Mouse (Mus musculus): Measurements from ENCODE around the gene Topors. TPM values are rescaled to one million over a fixed set of nuclear protein-coding genes. Genes with fewer than 3 reads are reported as not detected.
A peak's percentile ranks its signal among the peaks of the same experiment; 100 is the strongest.

Topors gene
- 30.7 and 36.9 TPM in 2 replicates for polyA plus RNA-seq (2014; fragmentation: Nextera tagmentation; extraction: Ambion mirVana)

DNA sequence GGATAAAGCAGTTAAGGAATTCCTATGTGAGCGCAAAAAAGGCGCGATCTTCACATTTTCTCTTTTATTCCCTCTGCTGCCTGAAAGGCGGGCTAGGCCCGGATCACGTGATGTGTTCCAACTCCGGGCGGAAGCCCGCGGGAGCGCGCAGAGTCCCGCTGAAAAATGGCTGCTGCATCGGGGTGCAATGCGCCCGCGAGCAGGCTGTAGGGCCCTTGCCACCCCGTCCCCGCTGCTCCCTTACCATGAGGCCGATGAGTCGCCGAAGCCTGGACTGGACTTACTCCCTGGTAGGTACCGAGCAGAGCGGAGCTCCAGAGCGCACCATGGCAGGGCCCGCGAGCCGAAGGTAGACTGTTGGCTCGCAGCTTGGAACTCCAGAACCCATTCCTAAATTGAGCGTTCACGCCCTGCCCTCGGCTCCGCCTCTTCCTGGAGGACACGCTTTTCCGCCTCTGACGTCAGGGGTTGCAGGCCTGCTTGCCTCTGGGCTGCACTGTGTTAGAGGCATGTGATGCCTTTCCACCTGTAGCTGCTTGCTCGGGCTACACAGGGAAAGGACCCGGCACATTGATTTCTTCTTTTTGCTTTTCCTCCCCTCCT, at the start of gene Topors, which contains the start of gene Smim27:
TSS of gene Topors (minus strand) at position 421 of the 603 bp plus-strand sequence.
TSS of gene Smim27 (plus strand) at position 150 of the 603 bp plus-strand sequence.
- no peaks in the 10 kb centered on the region for H3K9me3 ChIP-seq (ENCODE audit: control insufficient read depth, low read length)
- H3K4me2 ChIP-seq (ENCODE audit: low read depth, low read length): peak within 1 kb of the TSS; percentile 81
- H3K4me1 ChIP-seq (ENCODE audit: control insufficient read depth, insufficient read depth, low read length): peaks cover 14% of the 10 kb centered on the region
- H3K27ac ChIP-seq (ENCODE audit: low read depth, low read length): peak within 1 kb of the TSS; percentile 87
- peak; percentile 95 for ATAC-seq (ENCODE audit: low read depth)
- H3K27me3 ChIP-seq (ENCODE audit: control insufficient read depth, insufficient read depth, low read length): no peaks in the 10 kb centered on the region
- peak within 1 kb of the TSS; percentile 66 for H3K4me3 ChIP-seq (ENCODE audit: low read depth, low read length)
- peak within 1 kb of the TSS; percentile 82 for H3K9ac ChIP-seq (replicated peaks; ENCODE audit: low read depth, low read length)
- H3K36me3 ChIP-seq (ENCODE audit: control insufficient read depth, insufficient read depth, low read length): no peaks in the 10 kb centered on the region
- under 1% methylated on average over 38 of the region's 38 CpGs for WGBS

- WGBS: 78% methylated on average over 3 of the region's 3 CpGs
- H3K9me3 ChIP-seq (ENCODE audit: control insufficient read depth, low read length): no peaks in the 10 kb centered on the region
- H3K9ac ChIP-seq (replicated peaks; ENCODE audit: low read depth, low read length): no peak overlapping the region
- H3K36me3 ChIP-seq (ENCODE audit: control insufficient read depth, insufficient read depth, low read length): no peaks in the 10 kb centered on the region
- no peaks in the 10 kb centered on the region for H3K4me1 ChIP-seq (ENCODE audit: control insufficient read depth, insufficient read depth, low read length)
- H3K27ac ChIP-seq (ENCODE audit: low read depth, low read length): no peak overlapping the region
- H3K27me3 ChIP-seq (ENCODE audit: control insufficient read depth, insufficient read depth, low read length): no peaks in the 10 kb centered on the region
- no peak overlapping the region for H3K4me3 ChIP-seq (ENCODE audit: low read depth, low read length)
- no peak for ATAC-seq (ENCODE audit: low read depth)
- H3K4me2 ChIP-seq (ENCODE audit: low read depth, low read length): no peak overlapping the region
These were observed 47.8 kb upstream of the Topors start for GRCm38 (mm10) chr4:40317404-40317803.

DNA sequence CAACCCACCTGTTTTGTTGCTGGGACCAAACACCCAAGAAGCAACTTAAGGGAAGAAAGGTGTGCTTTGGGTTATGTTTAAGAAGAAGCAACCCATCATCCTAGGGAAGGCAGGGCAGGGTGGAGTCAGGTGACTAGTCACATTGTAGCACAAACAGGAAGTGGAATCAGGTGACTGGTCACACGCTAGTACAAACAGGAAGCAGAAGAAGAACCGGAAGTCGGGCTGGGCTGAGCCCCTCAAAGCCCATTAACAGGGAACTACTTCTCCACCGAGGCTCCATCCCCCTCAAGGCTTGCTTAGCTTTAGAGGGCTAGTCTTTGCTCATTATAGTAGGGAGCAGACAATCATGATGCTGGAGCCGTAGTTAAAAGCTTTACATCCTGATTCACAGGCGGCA, 43.4 kb upstream of the Topors start:
- H3K4me2 ChIP-seq (ENCODE audit: low read depth, low read length): no peak overlapping the region
- no peak for ATAC-seq (ENCODE audit: low read depth)

DNA sequence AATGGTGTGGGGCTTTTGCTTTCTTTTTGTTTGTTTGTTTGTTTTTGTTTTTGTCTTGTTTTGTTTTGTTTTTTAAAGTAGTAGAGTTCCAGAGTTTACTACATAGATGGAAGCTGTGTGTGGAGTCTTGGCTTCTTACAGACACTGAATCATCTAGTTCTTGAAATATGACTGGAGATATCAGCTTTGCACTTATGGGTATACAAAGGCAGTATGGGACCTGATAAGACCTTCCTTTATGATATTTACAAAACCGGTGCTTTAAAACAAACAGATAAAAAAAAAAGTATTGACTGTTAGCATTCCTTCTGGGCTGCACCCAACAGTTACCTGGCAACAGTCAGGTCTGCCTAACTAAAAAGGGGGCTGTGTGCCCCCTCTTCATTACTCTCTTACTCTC, 42.6 kb upstream of the Topors start:
- H3K27ac ChIP-seq (ENCODE audit: low read depth, low read length): no peak overlapping the region
- H3K4me1 ChIP-seq (ENCODE audit: control insufficient read depth, insufficient read depth, low read length): no peaks in the 10 kb centered on the region
- no peak overlapping the region for H3K4me2 ChIP-seq (ENCODE audit: low read depth, low read length)
- WGBS: 90% methylated on average over 1 of the region's 1 CpGs
- no peaks in the 10 kb centered on the region for H3K27me3 ChIP-seq (ENCODE audit: control insufficient read depth, insufficient read depth, low read length)
- ATAC-seq (ENCODE audit: low read depth): no peak
- no peak overlapping the region for H3K9ac ChIP-seq (replicated peaks; ENCODE audit: low read depth, low read length)
- H3K9me3 ChIP-seq (ENCODE audit: control insufficient read depth, low read length): no peaks in the 10 kb centered on the region
- H3K4me3 ChIP-seq (ENCODE audit: low read depth, low read length): no peak overlapping the region
- no peaks in the 10 kb centered on the region for H3K36me3 ChIP-seq (ENCODE audit: control insufficient read depth, insufficient read depth, low read length)

More for the DNA sequence above, 43.4 kb upstream of the Topors start:
- no peaks in the 10 kb centered on the region for H3K36me3 ChIP-seq (ENCODE audit: control insufficient read depth, insufficient read depth, low read length)
- no peak overlapping the region for H3K27ac ChIP-seq (ENCODE audit: low read depth, low read length)
- no peak overlapping the region for H3K9ac ChIP-seq (replicated peaks; ENCODE audit: low read depth, low read length)
- 83% methylated on average over 6 of the region's 6 CpGs for WGBS
- H3K27me3 ChIP-seq (ENCODE audit: control insufficient read depth, insufficient read depth, low read length): no peaks in the 10 kb centered on the region
- H3K4me3 ChIP-seq (ENCODE audit: low read depth, low read length): no peak overlapping the region
- no peaks in the 10 kb centered on the region for H3K4me1 ChIP-seq (ENCODE audit: control insufficient read depth, insufficient read depth, low read length)
- no peaks in the 10 kb centered on the region for H3K9me3 ChIP-seq (ENCODE audit: control insufficient read depth, low read length)

GRCm38 (mm10) chr4:40310796-40311383, 41.2 kb upstream of the Topors start:
- 67% methylated on average over 11 of the region's 11 CpGs for WGBS

GRCm38 (mm10) chr4:40309682-40310081, 40.0 kb upstream of the Topors start:
- Histone ChIP-seq H3K4me3 (ENCODE audit: low read depth, low read length) (no peak overlapping the region), H3K9ac (replicated peaks; ENCODE audit: low read depth, low read length) (no peak overlapping the region), H3K27me3 (ENCODE audit: control insufficient read depth, insufficient read depth, low read length) (no peaks in the 10 kb centered on the region), H3K4me2 (ENCODE audit: low read depth, low read length) (no peak overlapping the region), H3K4me1 (ENCODE audit: control insufficient read depth, insufficient read depth, low read length) (no peaks in the 10 kb centered on the region), H3K36me3 (ENCODE audit: control insufficient read depth, insufficient read depth, low read length) (no peaks in the 10 kb centered on the region), H3K9me3 (ENCODE audit: control insufficient read depth, low read length) (no peaks in the 10 kb centered on the region), H3K27ac (ENCODE audit: low read depth, low read length) (no peak overlapping the region)
- ATAC-seq (ENCODE audit: low read depth): no peak

More at GRCm38 (mm10) chr4:40310796-40311383, 41.2 kb upstream of the Topors start:
- Histone ChIP-seq H3K4me2 (ENCODE audit: low read depth, low read length) (no peak overlapping the region), H3K36me3 (ENCODE audit: control insufficient read depth, insufficient read depth, low read length) (no peaks in the 10 kb centered on the region), H3K4me3 (ENCODE audit: low read depth, low read length) (no peak overlapping the region), H3K27ac (ENCODE audit: low read depth, low read length) (no peak overlapping the region), H3K27me3 (ENCODE audit: control insufficient read depth, insufficient read depth, low read length) (no peaks in the 10 kb centered on the region), H3K4me1 (ENCODE audit: control insufficient read depth, insufficient read depth, low read length) (no peaks in the 10 kb centered on the region), H3K9ac (replicated peaks; ENCODE audit: low read depth, low read length) (no peak overlapping the region), H3K9me3 (ENCODE audit: control insufficient read depth, low read length) (no peaks in the 10 kb centered on the region)
- peak; percentile 41; the same call in 1 of the 2 replicates for ATAC-seq (ENCODE audit: low read depth)

DNA sequence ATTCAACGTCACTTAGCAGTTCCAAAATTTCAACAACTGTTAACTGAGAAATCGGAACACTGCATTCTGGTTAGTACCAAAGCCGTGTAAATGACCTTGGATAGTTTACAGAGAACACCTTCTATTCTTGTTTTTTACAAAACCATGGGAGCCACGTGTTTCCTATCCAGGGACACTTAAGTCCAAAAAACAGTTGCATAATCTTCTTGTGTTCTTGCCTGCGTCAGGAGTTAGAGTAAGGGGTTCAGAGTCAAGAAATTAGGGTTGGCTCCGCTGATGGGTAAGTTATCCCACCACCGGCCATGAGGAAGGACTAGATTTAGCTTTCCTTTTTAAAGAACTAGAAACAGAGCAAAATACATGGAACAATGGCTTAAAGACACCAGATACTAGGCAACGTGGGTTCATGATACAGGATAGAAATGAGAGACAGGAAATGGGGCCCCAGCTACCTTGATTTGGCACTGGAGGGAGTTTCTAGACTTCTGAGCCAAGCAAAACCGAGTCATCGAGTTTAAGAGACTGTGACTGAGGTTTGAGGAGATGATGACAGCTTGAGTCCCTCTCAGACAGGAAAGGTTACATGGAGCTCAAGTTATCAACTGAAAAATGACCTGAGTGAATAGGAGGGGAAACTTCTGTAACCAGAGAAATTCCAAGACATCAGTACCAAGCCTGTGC, 32.9 kb upstream of the Topors start:
- WGBS: 88% methylated on average over 10 of the region's 10 CpGs

GRCm38 (mm10) chr4:40301076-40301789, 31.6 kb upstream of the Topors start:
- H3K36me3 ChIP-seq (ENCODE audit: control insufficient read depth, insufficient read depth, low read length): no peaks in the 10 kb centered on the region
- no peak overlapping the region for H3K9ac ChIP-seq (replicated peaks; ENCODE audit: low read depth, low read length)
- no peaks in the 10 kb centered on the region for H3K9me3 ChIP-seq (ENCODE audit: control insufficient read depth, low read length)
- no peak overlapping the region for H3K27ac ChIP-seq (ENCODE audit: low read depth, low read length)
- peak overlapping the region; percentile 36; the same call in 1 of the 2 replicates for H3K4me2 ChIP-seq (ENCODE audit: low read depth, low read length)
- WGBS: 13% methylated on average over 16 of the region's 16 CpGs
- no peaks in the 10 kb centered on the region for H3K4me1 ChIP-seq (ENCODE audit: control insufficient read depth, insufficient read depth, low read length)
- H3K4me3 ChIP-seq (ENCODE audit: low read depth, low read length): no peak overlapping the region
- ATAC-seq (ENCODE audit: low read depth): peak; percentile 88
- H3K27me3 ChIP-seq (ENCODE audit: control insufficient read depth, insufficient read depth, low read length): no peaks in the 10 kb centered on the region

More for the DNA sequence above, 32.9 kb upstream of the Topors start:
- no peaks in the 10 kb centered on the region for H3K4me1 ChIP-seq (ENCODE audit: control insufficient read depth, insufficient read depth, low read length)
- ATAC-seq (ENCODE audit: low read depth): no peak
- H3K27me3 ChIP-seq (ENCODE audit: control insufficient read depth, insufficient read depth, low read length): no peaks in the 10 kb centered on the region
- H3K4me3 ChIP-seq (ENCODE audit: low read depth, low read length): no peak overlapping the region
- H3K4me2 ChIP-seq (ENCODE audit: low read depth, low read length): no peak overlapping the region
- no peaks in the 10 kb centered on the region for H3K9me3 ChIP-seq (ENCODE audit: control insufficient read depth, low read length)
- H3K36me3 ChIP-seq (ENCODE audit: control insufficient read depth, insufficient read depth, low read length): no peaks in the 10 kb centered on the region
- no peak overlapping the region for H3K27ac ChIP-seq (ENCODE audit: low read depth, low read length)
- no peak overlapping the region for H3K9ac ChIP-seq (replicated peaks; ENCODE audit: low read depth, low read length)

All from neural tube, embryonic 14.5 days (tissue).